Mouse (Mus musculus) forebrain, embryonic 14.5 days (tissue): ENCODE measurements around the gene Ptgds. TPM values are rescaled to one million over a fixed set of nuclear protein-coding genes. Genes with fewer than 3 reads are reported as not detected.

Experiments used
- ATAC-seq: fragments of 200-750 bp; cut with Nextera tagmentation; 2 replicates; pipeline ENCODE4 v1.8.0; 2017; ENCODE audit warnings: mild to moderate bottlenecking, moderate library complexity
- DNase-seq: peaks from one replicate; pipeline ENCODE4 v3.0.0-alpha.2; 2015; ENCODE audit warnings: low spot score
- H3K27ac ChIP-seq: fragments of 300-500 bp; sonication (generic); 2 replicates; pipeline ENCODE4 v1.5.1; 2014; ENCODE audit warnings: low read depth, mild to moderate bottlenecking, control low read depth, low read length, moderate library complexity
- H3K27me3 ChIP-seq: fragments of 300-500 bp; sonication (generic); replicated peaks from 2 replicates; pipeline ENCODE4 v1.6.1; 2014; ENCODE audit warnings: low read length, control low read depth, mixed read lengths; ENCODE audit not compliant: control insufficient read depth, insufficient read depth
- H3K36me3 ChIP-seq: fragments of 300-500 bp; sonication (generic); 2 replicates; pipeline ENCODE4 v1.6.1; 2014; ENCODE audit warnings: low read length, control low read depth; ENCODE audit not compliant: control insufficient read depth, insufficient read depth
- H3K4me1 ChIP-seq: fragments of 300-500 bp; sonication (generic); 2 replicates; pipeline ENCODE4 v1.6.1; 2014; ENCODE audit warnings: antibody characterized with exemption, low read length, control low read depth; ENCODE audit not compliant: control insufficient read depth, insufficient read depth
- H3K4me2 ChIP-seq: fragments of 300-500 bp; sonication (generic); 2 replicates; pipeline ENCODE4 v1.6.1; 2014; ENCODE audit warnings: mild to moderate bottlenecking, control low read depth, low read length
- H3K4me3 ChIP-seq: fragments of 300-500 bp; sonication (generic); 2 replicates; pipeline ENCODE4 v1.5.1; 2014; ENCODE audit warnings: low read depth, low read length, control low read depth
- H3K9ac ChIP-seq: fragments of 300-500 bp; sonication (generic); 2 replicates; pipeline ENCODE4 v1.6.1; 2014; ENCODE audit warnings: mild to moderate bottlenecking, low read length, control low read depth, moderate library complexity
- H3K9me3 ChIP-seq: fragments of 300-500 bp; sonication (generic); replicated peaks from 2 replicates; pipeline ENCODE4 v1.6.1; 2016; ENCODE audit warnings: low read length, control low read depth, mixed read lengths; ENCODE audit not compliant: control insufficient read depth
- WGBS: fragments of 180-500 bp; shearing (Covaris S2); extraction: QIAGEN DNeasy Blood & Tissue Kit; methylation state at CpG from one replicate; pipeline ENCODE4 v1.1.7; 2014; 5-methylcytosine and 5-hydroxymethylcytosine counted together
- polyA plus RNA-seq: library from polyadenylated mRNA; unstranded; fragments of >200 nt; fragmentation: Nextera tagmentation; extraction: Ambion mirVana; gene quantifications from 2 replicates; pipeline ENCODE4 v1.2.1, GENCODE M21; 2014

The Ptgds gene
- polyA plus RNA-seq, 1 experiment from 2014 or later = 170 TPM

DNA sequence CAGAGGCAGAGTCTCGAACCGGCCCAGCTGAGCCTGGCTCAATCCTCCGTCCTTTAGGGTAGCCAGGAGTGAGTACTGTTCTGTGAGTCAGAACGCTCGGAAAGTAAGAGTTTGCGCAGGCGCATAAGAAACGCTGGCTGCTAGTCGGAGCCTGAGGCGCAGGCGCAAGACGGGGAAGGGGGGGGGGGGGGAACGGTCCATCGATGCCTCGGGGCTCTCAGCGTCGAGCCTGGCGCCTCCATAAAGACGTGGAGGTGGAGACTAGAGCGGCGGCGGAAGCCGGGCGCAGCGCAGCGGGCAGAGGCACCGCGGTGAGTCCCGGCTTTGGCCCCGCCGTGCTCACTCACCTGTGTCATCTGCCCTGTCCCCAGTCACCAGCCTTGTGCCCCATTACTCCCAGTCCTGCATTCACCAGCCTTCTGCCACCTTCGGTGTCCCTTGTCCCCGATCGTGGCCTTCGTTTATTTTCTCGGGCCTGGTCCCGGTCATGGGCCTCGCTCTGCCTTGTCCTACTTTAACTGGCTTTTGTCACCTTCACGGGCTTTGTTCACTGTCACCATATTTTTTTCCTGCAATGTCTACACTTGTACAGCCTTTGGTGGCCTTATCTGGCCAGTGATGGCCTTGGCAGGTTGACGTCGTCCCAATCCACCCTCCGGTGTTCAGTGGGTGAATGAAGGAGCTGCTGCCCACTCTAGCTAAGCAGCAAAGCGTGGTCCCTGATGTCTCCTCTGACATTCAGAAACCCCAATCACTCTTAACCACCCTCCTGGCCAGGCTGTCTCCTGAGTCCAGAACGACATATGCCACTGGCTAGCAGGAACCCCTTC is 30.9 kb upstream of the Ptgds start, which contains the start of gene Fbxw5:
Gene Fbxw5, plus strand, starts transcription at position 175 of the 830 bp plus-strand sequence.
- WGBS = under 1% methylated on average over 40 of the region's 44 CpGs
- no peaks in the 10 kb centered on the region for H3K9me3 ChIP-seq
- DNase-seq (peak; percentile 98), ATAC-seq (peak; percentile 92)
- peaks cover 8% of the 10 kb centered on the region for H3K4me1 ChIP-seq
- no peaks in the 10 kb centered on the region for H3K27me3 ChIP-seq
- peak within 1 kb of the TSS; percentile 65 for H3K4me3 ChIP-seq
- H3K36me3 ChIP-seq = peaks cover 27% of the 10 kb centered on the region
- peak within 1 kb of the TSS; percentile 65 for H3K27ac ChIP-seq
- peak within 1 kb of the TSS; percentile 90 for H3K4me2 ChIP-seq
- peak within 1 kb of the TSS; percentile 95 for H3K9ac ChIP-seq

- peak; percentile 12 for ATAC-seq
- no peaks in the 10 kb centered on the region for H3K27me3 ChIP-seq
Observed at GRCm38 (mm10) chr2:25500071-25500575, 30.3 kb upstream of the Ptgds start.

GRCm38 (mm10) chr2:25498622-25499478 is 29.0 kb upstream of the Ptgds start:
- Histone ChIP-seq H3K4me2 (no peak overlapping the region), H3K4me1 (peaks cover 8% of the 10 kb centered on the region), H3K27ac (no peak overlapping the region), H3K36me3 (peaks cover 8% of the 10 kb centered on the region), H3K27me3 (no peaks in the 10 kb centered on the region), H3K4me3 (no peak overlapping the region), H3K9me3 (no peaks in the 10 kb centered on the region), H3K9ac (no peak overlapping the region)
- ATAC-seq (no peak), DNase-seq (no peak)
- WGBS = 74% methylated on average over 15 of the region's 15 CpGs

More at GRCm38 (mm10) chr2:25500071-25500575, 30.3 kb upstream of the Ptgds start:
- H3K4me2 ChIP-seq = peak overlapping the region; percentile 54
- H3K36me3 ChIP-seq = peaks cover 21% of the 10 kb centered on the region
- H3K4me3 ChIP-seq = peak overlapping the region; percentile 65
- peak overlapping the region; percentile 95 for H3K9ac ChIP-seq
- no peaks in the 10 kb centered on the region for H3K9me3 ChIP-seq
- H3K4me1 ChIP-seq = peaks cover 8% of the 10 kb centered on the region
- peak; percentile 8 for DNase-seq
- H3K27ac ChIP-seq = no peak overlapping the region
- 72% methylated on average over 6 of the region's 6 CpGs for WGBS

DNA sequence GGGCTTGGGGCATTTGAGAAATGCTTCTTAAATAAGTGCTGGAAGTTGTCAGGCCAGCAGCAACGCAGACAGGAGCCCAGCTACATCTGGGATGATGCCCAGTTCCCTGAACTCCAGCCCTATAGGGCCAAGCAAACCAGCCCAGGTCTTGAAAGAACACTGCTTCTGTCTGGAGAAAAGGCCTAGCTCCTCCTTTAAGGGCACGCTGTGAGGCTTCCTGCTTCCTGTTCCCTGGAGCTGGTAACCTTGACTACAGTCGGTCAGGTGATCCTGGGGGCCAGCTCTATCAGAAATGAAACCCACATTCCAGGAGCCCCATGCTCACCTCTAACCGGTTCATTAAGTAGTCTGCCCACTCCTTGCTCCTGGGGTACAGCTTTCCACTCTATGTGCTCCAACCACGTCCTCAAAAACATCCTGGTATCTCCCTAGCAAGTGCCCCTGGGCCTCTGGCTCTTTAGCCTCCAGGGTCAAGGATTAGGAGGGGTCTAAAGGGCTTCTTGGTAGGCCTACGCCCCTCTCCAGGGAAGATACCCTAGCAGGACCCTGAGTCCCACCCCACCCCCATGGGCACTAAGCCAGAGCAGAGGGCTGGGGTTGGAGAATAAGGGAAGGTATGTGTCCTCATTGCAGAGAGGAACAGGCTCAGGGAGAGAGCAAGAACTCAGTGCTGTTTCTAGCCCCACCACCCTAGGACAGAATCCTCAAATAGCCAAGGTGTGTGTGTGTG is 28.2 kb upstream of the Ptgds start:
- H3K4me1 ChIP-seq = peaks cover 8% of the 10 kb centered on the region
- ATAC-seq = no peak
- no peaks in the 10 kb centered on the region for H3K36me3 ChIP-seq
- H3K9me3 ChIP-seq = no peaks in the 10 kb centered on the region
- no peak overlapping the region for H3K27ac ChIP-seq
- no peak overlapping the region for H3K4me2 ChIP-seq
- no peaks in the 10 kb centered on the region for H3K27me3 ChIP-seq
- DNase-seq = no peak
- no peak overlapping the region; the same call in 1 of the 2 replicates for H3K9ac ChIP-seq
- no peak overlapping the region for H3K4me3 ChIP-seq
- WGBS = 59% methylated on average over 6 of the region's 6 CpGs

DNA sequence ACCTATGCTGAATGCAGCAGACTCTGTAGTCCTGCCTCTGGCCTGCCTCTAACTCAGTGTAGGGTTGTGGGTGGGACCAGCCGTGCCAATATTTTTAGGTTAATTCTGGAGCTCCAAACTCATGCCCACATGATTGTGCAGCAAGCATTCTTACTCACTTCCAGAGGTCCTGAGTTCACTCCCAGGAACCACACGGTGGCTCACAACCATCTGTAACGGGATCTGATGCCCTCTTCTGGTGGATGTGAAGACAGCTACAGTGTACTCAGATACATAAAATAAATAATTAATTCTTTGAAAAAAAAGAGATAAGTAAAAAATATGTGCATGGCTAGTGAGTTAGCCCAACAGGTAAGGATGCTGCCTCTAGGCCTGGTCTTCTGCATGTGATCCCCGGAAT is 26.6 kb upstream of the Ptgds start:
- DNase-seq (peak; percentile 57), ATAC-seq (no peak)
- Histone ChIP-seq H3K9me3 (no peaks in the 10 kb centered on the region), H3K4me3 (no peak overlapping the region), H3K27me3 (no peaks in the 10 kb centered on the region), H3K4me1 (peaks cover 3% of the 10 kb centered on the region), H3K36me3 (no peaks in the 10 kb centered on the region), H3K4me2 (no peak overlapping the region), H3K27ac (no peak overlapping the region), H3K9ac (no peak overlapping the region)
- 40% methylated on average over 4 of the region's 4 CpGs for WGBS

DNA sequence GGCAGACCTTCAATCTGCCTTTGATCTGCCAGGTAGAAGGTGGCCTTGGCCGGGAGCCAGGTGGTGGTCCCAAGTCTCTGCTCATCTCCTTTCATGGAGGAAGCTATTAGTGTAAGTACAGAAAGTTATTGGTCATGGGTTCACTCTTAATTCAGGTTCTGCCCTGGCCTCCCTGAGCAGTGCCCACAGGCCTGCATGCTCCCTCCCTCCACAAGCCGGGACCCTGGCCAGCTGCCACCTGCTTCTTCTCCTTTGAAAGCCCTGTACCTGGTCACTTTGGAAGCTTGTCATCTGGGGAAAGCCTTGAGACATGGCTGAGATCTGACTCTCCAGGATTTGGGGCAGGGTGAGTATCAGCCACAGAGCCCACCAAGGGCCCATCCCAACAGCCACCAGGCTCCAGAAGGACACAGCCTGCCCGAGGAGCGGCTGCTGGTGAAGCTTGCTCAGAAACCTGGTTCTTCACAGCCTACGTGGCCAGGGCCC is 23.7 kb upstream of the Ptgds start, which contains the start of gene Lcn12:
Gene Lcn12, minus strand, starts transcription at position 436 of the 486 bp plus-strand sequence.
- whole genome bisulfite sequencing = 84% methylated on average over 5 of the region's 5 CpGs
- no peak for ATAC-seq
- no peak within 1 kb of the TSS for H3K4me3 ChIP-seq
- no peaks in the 10 kb centered on the region for H3K4me1 ChIP-seq
- no peaks in the 10 kb centered on the region for H3K36me3 ChIP-seq
- no peaks in the 10 kb centered on the region for H3K9me3 ChIP-seq
- no peak within 1 kb of the TSS for H3K4me2 ChIP-seq
- H3K27ac ChIP-seq = no peak within 1 kb of the TSS
- no peak within 1 kb of the TSS for H3K9ac ChIP-seq
- DNase-seq = no peak
- no peaks in the 10 kb centered on the region for H3K27me3 ChIP-seq

DNA sequence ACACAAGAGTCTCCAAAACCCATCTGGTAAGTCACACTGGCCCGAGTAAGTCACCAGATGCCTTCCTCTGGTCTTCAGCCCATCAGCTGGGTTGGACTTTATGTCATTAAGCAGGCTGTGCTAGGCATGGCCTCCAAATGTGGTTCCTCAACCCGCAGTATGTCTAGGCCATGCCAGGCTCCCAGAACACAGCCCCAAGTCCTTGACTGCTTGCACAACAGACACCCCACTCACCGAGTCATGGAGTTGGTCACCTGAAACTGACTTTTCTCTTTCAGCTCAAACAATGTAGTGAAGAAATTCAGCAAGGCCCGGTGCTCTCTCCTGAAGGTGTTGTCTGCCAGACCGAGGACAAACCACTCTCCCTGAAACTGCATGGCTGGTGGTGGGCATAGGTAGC is 23.1 kb upstream of the Ptgds start:
- H3K9me3 ChIP-seq = no peaks in the 10 kb centered on the region
- no peak overlapping the region for H3K4me3 ChIP-seq
- no peaks in the 10 kb centered on the region for H3K4me1 ChIP-seq
- ATAC-seq (no peak), DNase-seq (no peak)
- no peak overlapping the region for H3K9ac ChIP-seq
- H3K36me3 ChIP-seq = no peaks in the 10 kb centered on the region
- H3K27ac ChIP-seq = no peak overlapping the region
- WGBS = 79% methylated on average over 5 of the region's 5 CpGs
- H3K27me3 ChIP-seq = no peaks in the 10 kb centered on the region
- no peak overlapping the region for H3K4me2 ChIP-seq

DNA sequence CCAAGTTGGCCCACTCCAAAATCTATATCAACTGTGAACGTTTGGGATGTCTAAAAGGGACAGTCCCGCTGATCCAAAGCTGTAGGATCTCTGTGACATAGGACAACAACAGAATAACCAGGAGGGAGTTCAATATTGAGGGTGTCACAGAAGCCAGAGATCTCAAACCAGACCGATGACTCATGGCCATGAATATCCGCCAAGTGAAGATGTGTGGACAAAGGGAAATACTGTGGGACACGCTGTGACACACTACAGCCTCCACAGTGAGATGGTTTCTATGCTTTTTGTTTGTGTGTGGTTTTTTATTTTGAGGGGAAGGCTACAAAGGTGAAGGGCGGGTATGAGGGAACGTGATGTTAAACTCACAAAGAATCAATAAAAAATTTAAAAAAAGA is 18.8 kb upstream of the Ptgds start:
- 83% methylated on average over 7 of the region's 7 CpGs for WGBS
- ATAC-seq = no peak
- no peaks in the 10 kb centered on the region for H3K4me1 ChIP-seq
- DNase-seq = no peak
- H3K4me3 ChIP-seq = no peak overlapping the region
- no peak overlapping the region for H3K9ac ChIP-seq
- no peaks in the 10 kb centered on the region for H3K27me3 ChIP-seq
- no peak overlapping the region for H3K27ac ChIP-seq
- no peaks in the 10 kb centered on the region for H3K36me3 ChIP-seq
- H3K9me3 ChIP-seq = no peaks in the 10 kb centered on the region
- no peak overlapping the region for H3K4me2 ChIP-seq
